ENCODE assay signal across 21 mouse cellular contexts in the genomic region with DNA sequence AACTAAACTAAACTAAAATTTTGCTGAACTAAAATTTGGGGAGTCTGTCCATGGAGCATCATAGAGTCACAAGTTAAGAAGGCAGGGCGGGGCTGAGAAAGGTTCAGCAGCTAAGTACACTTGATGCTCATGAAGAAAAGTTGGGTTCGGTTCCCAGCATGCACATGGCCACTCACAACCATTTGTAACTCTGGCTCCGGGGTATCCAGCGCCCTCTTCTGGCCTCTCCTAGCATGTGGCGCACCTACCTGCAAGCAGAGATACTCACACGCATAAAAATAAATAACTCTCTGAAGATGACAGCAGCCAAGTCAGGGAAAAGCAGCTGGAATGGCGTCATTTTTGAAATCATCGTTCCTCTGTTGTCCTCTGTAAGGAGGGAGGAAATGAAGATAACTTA.
DNase-seq lines count a peak whose midpoint lies in the region; ATAC-seq and TF ChIP-seq lines count a peak whose summit lies in the region.
"Had no signal": no experiment of that assay in that cellular context is flagged by ENCODE, and none has a peak within 500 bp of the region (broad histone marks: within the 10 kb centered on the region; RNA-seq: fewer than 3 reads in every experiment).

No protein-coding gene starts in this region.

- 96% methylated on average over 8 of the region's 8 CpGs for WGBS in liver, adult 2 months
- WGBS in liver, embryonic 12.5 days (ENCODE audit: insufficient replicate concordance), result 87% methylated on average over 8 of the region's 8 CpGs
- 94% methylated on average over 8 of the region's 8 CpGs for WGBS in hindbrain, embryonic 11.5 days

- H3K4me1 ChIP-seq in liver, adult 2 months (ENCODE audit: control insufficient read depth, insufficient read depth, low read length), result peaks cover 2% of the 10 kb centered on the region; the same call in 1 of the 2 replicates
- no peaks in the 10 kb centered on the region for H3K4me1 ChIP-seq in liver, embryonic 12.5 days
- no peaks in the 10 kb centered on the region for H3K4me1 ChIP-seq in MEL (ENCODE audit: control insufficient read depth in 1 of 2, insufficient read depth in 2 of 2, low read length in 2 of 2)
- no peaks in the 10 kb centered on the region for H3K4me1 ChIP-seq in hindbrain, embryonic 11.5 days (replicated peaks; ENCODE audit: control insufficient read depth, insufficient read depth, low read length)
- H3K4me1 ChIP-seq: heart, embryonic 15.5 days had no signal

- H3K36me3 ChIP-seq in liver, adult 2 months (ENCODE audit: control insufficient read depth, insufficient read depth, low read length), result peaks cover 52% of the 10 kb centered on the region
- peaks cover 35% of the 10 kb centered on the region for H3K36me3 ChIP-seq in liver, embryonic 12.5 days
- no peaks in the 10 kb centered on the region for H3K36me3 ChIP-seq in MEL (ENCODE audit: control insufficient read depth in 1 of 2, insufficient read depth in 2 of 2, low read length in 2 of 2)
- H3K36me3 ChIP-seq in hindbrain, embryonic 11.5 days (ENCODE audit: control insufficient read depth, insufficient read depth, low read length), result peaks cover 5% of the 10 kb centered on the region; the same call in 1 of the 2 replicates

- H3K4me3 ChIP-seq in liver, adult 2 months (ENCODE audit: insufficient read depth, low read depth, low read length), result no peak overlapping the region
- H3K4me3 ChIP-seq in liver, embryonic 12.5 days, result no peak overlapping the region
- H3K4me3 ChIP-seq in MEL (ENCODE audit: control insufficient read depth in 1 of 2, insufficient read depth in 1 of 2, low read depth in 2 of 2, low read length in 2 of 2), result no peak overlapping the region
- H3K4me3 ChIP-seq in hindbrain, embryonic 11.5 days (ENCODE audit: low read depth, low read length), result no peak overlapping the region
- H3K4me3 ChIP-seq: heart, embryonic 15.5 days; kidney, embryonic 15.5 days; limb, embryonic 10.5 days; midbrain, embryonic 12.5 days had no signal

- H3K4me2 ChIP-seq in liver, embryonic 12.5 days, result no peak overlapping the region
- H3K4me2 ChIP-seq in hindbrain, embryonic 11.5 days (replicated peaks; ENCODE audit: low read depth, low read length), result no peak overlapping the region
- H3K4me2 ChIP-seq: heart, embryonic 15.5 days; kidney, embryonic 15.5 days; midbrain, embryonic 12.5 days had no signal

- H3K27ac ChIP-seq in liver, adult 2 months (replicated peaks; ENCODE audit: insufficient read depth, low read depth, low read length), result no peak overlapping the region
- no peak overlapping the region for H3K27ac ChIP-seq in liver, embryonic 12.5 days
- no peak overlapping the region for H3K27ac ChIP-seq in MEL (ENCODE audit: control insufficient read depth, low read depth, low read length)
- H3K27ac ChIP-seq in hindbrain, embryonic 11.5 days (ENCODE audit: low read depth, low read length), result no peak overlapping the region
- H3K27ac ChIP-seq: heart, embryonic 15.5 days; kidney, embryonic 15.5 days; limb, embryonic 10.5 days had no signal

- TF ChIP-seq CTCF in liver, adult 2 months (IDR thresholded peaks at IDR 0.05; ENCODE audit: low read depth, low read length), result peak; percentile 8; the same call in 1 of the 2 replicates
- TF ChIP-seq CTCF in MEL (IDR thresholded peaks at IDR 0.05 in 2 of 3, conservative IDR thresholded peaks at IDR 0.05 in 1 of 3; ENCODE audit: control insufficient read depth in 1 of 3, insufficient read depth in 1 of 3, low read depth in 2 of 3, low read length in 3 of 3, poor library complexity in 1 of 3, severe bottlenecking in 1 of 3), result peak; percentile 34 to 51 (median 41)

- H3K27me3 ChIP-seq in liver, adult 2 months (ENCODE audit: control insufficient read depth, insufficient read depth, low read length), result no peaks in the 10 kb centered on the region
- H3K27me3 ChIP-seq in liver, embryonic 12.5 days (replicated peaks), result peaks cover 3% of the 10 kb centered on the region; the same call in 1 of the 2 replicates
- H3K27me3 ChIP-seq in MEL (ENCODE audit: control insufficient read depth in 1 of 2, insufficient read depth in 2 of 2, low read length in 2 of 2), result peaks cover 1 to 5% of the 10 kb centered on the region in 2 experiments; a peak in 3 of 4 replicates
- no peaks in the 10 kb centered on the region for H3K27me3 ChIP-seq in hindbrain, embryonic 11.5 days (ENCODE audit: control insufficient read depth, insufficient read depth, low read length)
- H3K27me3 ChIP-seq: heart, embryonic 15.5 days; kidney, embryonic 15.5 days had no signal

- TF ChIP-seq RAD21 in MEL (IDR thresholded peaks at IDR 0.05; ENCODE audit: low read depth, low read length), result peak; percentile 29

- no peaks in the 10 kb centered on the region; the same call in 1 of the 2 replicates for H3K79me2 ChIP-seq in liver, adult 2 months (ENCODE audit: control insufficient read depth, insufficient read depth, low read length)
- H3K79me2 ChIP-seq in MEL (ENCODE audit: control insufficient read depth, insufficient read depth, low read length, poor library complexity), result no peaks in the 10 kb centered on the region

- no peaks in the 10 kb centered on the region; the same call in 1 of the 2 replicates for H3K9me3 ChIP-seq in liver, embryonic 12.5 days (replicated peaks)
- no peaks in the 10 kb centered on the region for H3K9me3 ChIP-seq in MEL (replicated peaks; ENCODE audit: insufficient read depth, low read length)
- H3K9me3 ChIP-seq in hindbrain, embryonic 11.5 days (ENCODE audit: control insufficient read depth, low read length), result no peaks in the 10 kb centered on the region
- H3K9me3 ChIP-seq: heart, embryonic 15.5 days; limb, embryonic 10.5 days; midbrain, embryonic 12.5 days had no signal

- TF ChIP-seq EP300 in MEL (IDR thresholded peaks at IDR 0.05; ENCODE audit: low read depth in 1 of 2, low read length in 2 of 2), result no peak

- peak; percentile 12 for DNase-seq in CD4-positive, CD25-positive, alpha-beta regulatory T cell, adult 2 months (ENCODE audit: low read depth, low spot score)
- no peak for DNase-seq in liver, adult 2 months (ENCODE audit: extremely low read depth, low read depth, low spot score)
- DNase-seq in MEL (ENCODE audit: low read depth, low spot score), result peak; percentile 42
- DNase-seq in naive thymus-derived CD4-positive, alpha-beta T cell, adult 2 months (ENCODE audit: low read depth), result peak; percentile 9
- DNase-seq in hindbrain, embryonic 11.5 days (ENCODE audit: low spot score), result no peak
- no peak for DNase-seq in cerebellum, adult 9-10 months
- DNase-seq: adrenal gland, adult 2 months; cerebellum, adult 11 months; cerebellum, postnatal 36 days; heart, adult 11 months; lung, postnatal 4 days; right cerebral cortex, postnatal 14 days; thymus, postnatal 14 days had no signal

- no peak overlapping the region for H3K9ac ChIP-seq in liver, adult 2 months (ENCODE audit: low read depth, low read length)
- no peak overlapping the region for H3K9ac ChIP-seq in liver, embryonic 12.5 days
- H3K9ac ChIP-seq in MEL (ENCODE audit: control insufficient read depth, low read depth, low read length, poor library complexity, severe bottlenecking), result no peak overlapping the region
- H3K9ac ChIP-seq in hindbrain, embryonic 11.5 days (ENCODE audit: low read depth, low read length), result no peak overlapping the region
- H3K9ac ChIP-seq: heart, embryonic 15.5 days; kidney, embryonic 15.5 days; midbrain, embryonic 12.5 days had no signal

- ATAC-seq in CD4-positive, CD25-positive, alpha-beta regulatory T cell, adult 4 months, result no peak
- ATAC-seq in liver, embryonic 12.5 days, result no peak
- ATAC-seq in hindbrain, embryonic 11.5 days (ENCODE audit: low FRiP score), result no peak
- ATAC-seq: forebrain, embryonic 14.5 days; inflammation-experienced regulatory T-cells, adult 6 months had no signal

- no peak for TF ChIP-seq POLR2A in liver, adult 2 months (IDR thresholded peaks at IDR 0.05; ENCODE audit: extremely low read depth, insufficient read depth, low read length)
- TF ChIP-seq POLR2A in MEL (IDR thresholded peaks at IDR 0.05; ENCODE audit: control insufficient read depth in 1 of 2, insufficient read depth in 1 of 2, low read depth in 1 of 2, low read length in 2 of 2, poor library complexity in 1 of 2), result no peak

TF ChIP-seq in MEL, 35 proteins besides CTCF, POLR2A, EP300 and RAD21:
- TF ChIP-seq SMC3 (IDR thresholded peaks at IDR 0.05; ENCODE audit: low read depth, low read length), result peak; percentile 39
- no peak for TF ChIP-seq MYB (IDR thresholded peaks at IDR 0.05; ENCODE audit: low read depth, low read length)
- TF ChIP-seq MAFK (IDR thresholded peaks at IDR 0.05; ENCODE audit: borderline replicate concordance, low read depth, low read length), result no peak
TF ChIP-seq in MEL: peak in this region for 1.

Comparison
In these comparisons a context has a peak if more than half of its experiments do, and no peak if none do; other contexts are left out.
1. DNase-seq: peak in CD4-positive, CD25-positive, alpha-beta regulatory T cell, adult 2 months (single experiment), MEL (single experiment) and naive thymus-derived CD4-positive, alpha-beta T cell, adult 2 months (single experiment); none in liver, adult 2 months (single experiment), hindbrain, embryonic 11.5 days (single experiment) and cerebellum, adult 9-10 months (single experiment).